Mouse (Mus musculus) v-Abl transformed pro-B cells (cell line): Measurements from ENCODE around the gene Alyref.

Experiments used
- in situ Hi-C, 2 experiments: fragments of 400-800 bp; cut with MboI; formaldehyde crosslinking; loops; one replicate each; pipeline ENCODE4 v1.15.1; 2025; ENCODE audit not compliant: unreplicated experiment in 2 of 2

The Alyref gene

DNA sequence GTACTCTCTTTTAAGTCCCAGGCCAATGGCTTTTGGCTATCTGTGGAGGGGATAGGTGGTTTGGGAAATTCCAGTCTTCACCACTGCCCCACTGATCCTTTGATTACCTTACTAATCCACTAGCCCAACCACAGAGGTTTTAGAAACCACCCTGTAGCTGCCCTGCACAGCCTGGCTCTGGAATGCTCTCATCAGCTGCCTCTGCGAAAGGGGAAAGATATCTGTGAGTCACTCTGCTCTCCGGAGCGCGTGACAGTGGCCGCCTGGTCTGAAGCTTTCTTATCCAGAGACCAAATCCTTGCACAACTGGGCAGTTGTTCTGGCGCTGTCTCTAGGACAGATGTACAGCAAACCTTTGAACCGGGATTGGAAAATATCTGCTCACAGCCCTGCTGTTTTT is 43.3 kb downstream of the Alyref start:
- in situ Hi-C loops = no loop called here

DNA sequence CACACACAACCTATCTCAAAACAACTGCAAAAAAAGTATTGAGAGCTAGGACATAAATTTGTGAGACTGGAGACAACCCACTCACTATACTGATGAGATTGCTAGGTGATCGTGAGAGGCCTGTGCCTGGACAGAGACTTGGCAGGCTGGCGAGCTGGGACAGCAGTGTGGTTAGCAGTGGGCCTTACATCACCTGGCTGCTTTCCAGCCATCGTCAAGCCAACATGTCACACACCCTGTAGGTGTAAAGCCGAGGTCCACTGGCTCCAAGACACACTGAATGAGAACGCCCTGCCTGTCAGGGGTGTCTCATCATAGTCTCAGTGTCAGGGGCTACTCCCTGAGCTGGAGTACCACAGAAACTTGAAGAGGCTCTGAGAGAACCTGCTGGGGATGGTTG is 45.4 kb downstream of the Alyref start:
- in situ Hi-C loops = no loop called here

DNA sequence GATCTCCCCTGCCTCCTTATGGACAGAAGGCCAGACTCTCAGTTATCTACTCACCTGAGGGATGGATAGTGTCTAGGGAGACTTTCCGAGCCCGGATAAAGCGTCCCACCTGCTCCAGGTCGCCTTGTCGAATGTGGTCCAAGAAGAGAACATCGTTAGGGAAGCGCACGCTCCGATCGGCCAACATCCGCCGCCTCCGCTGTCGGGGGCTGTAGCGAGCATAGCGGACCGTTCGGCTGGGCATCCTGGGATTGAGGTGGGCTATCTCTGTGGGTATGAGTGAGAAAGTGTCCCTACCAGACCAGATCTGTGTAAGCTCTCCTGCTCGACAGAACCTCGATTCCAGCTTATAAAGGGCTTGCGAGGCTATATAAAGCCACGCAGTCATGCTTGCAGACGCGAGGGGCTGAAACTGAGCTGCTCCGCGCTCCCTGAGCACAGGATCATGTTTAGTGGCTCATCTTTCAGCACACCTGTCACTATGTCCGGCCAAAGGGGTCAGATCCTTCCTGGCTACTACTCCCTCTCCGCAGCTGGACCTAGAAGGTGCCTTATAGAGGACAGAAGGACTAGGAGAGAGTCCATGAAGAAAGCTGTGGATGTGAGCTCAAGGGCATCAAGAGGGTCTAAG is 47.2 kb downstream of the Alyref start, which contains the start of gene Ppp1r27:
TSS of gene Ppp1r27 (minus strand) at position 323 of the 631 bp plus-strand sequence.
- in situ Hi-C loops = no loop called here

DNA sequence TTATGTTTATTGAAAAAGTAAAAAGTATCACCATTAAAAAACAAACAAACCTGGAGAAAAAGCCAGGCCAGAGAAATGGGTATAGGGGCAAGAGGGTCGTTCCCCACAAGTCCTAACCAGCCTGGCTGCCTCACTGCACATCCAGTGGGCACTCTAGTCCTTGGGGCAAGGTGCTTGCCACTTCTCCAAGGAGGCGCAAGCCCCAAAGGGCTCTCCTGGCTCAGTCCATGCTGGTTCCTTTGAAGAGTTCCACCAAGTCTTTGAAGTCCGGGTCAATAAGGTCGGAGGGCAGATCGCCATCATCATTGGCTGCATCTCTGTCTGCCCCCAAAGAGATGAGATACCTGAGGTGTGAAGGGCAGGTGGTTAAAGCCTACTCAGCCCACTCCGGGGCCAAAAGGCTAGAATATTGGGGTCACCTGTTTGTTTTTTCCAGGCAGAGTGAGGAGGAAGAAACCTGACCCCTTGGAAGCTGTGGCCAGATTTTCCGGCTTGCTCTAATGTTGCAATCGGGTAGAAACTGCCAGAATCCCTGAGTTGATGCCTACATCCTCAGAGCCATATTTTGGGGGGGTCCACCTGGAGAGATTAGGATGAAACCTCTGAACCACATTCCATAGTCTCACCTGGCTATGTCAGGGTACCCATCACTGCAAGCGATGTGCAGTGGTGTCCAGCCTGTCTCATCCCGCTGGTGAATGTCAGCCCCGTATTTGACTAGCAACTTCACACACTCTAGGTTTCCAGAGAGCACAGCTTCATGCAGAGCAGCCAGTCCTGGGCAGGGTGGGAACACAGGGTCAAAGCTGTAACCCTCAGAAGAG is 48.0 kb downstream of the Alyref start:
- in situ Hi-C loops = no loop called here

DNA sequence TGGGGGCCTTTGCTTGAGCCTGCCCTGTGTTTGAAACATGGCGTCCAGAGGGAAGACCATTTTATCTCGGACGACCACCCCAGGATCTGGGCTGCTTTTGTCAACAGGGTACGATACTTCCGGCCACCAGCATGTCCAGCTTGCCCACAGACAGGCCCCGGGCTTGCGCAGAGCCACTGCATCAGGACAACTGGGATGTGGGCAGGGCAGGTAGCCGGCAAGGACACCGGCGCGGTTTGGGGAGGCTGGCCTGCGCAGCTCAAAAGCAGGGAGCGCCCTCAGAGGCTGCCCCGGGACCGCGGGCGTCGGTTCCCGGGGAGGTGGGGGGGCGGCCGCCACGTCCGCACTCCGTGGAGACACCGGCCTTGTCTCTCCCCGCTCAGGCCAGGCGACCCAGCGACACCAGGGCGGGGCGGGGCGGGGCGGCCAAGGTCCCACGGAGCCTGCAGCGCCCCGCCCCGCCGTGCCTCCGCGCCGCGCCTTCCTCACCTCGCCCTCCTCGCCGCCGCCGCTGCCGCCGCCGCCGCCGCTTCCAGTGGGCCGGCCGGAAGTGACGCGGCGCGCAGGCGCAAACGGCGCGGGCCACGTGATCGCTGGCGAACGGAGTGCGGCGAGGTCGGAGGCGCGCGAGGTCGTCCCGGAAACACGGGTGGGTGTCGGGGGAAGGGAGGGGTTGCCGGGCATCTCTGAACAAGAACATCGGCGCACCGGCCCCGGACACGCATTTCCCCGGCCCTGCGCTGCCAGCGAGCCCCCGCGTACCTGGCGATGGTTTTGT is 48.8 kb downstream of the Alyref start, which contains the start of gene Mcrip1:
TSS of gene Mcrip1 (minus strand) at position 560 of the 778 bp plus-strand sequence.
- in situ Hi-C loops = no loop called here

DNA sequence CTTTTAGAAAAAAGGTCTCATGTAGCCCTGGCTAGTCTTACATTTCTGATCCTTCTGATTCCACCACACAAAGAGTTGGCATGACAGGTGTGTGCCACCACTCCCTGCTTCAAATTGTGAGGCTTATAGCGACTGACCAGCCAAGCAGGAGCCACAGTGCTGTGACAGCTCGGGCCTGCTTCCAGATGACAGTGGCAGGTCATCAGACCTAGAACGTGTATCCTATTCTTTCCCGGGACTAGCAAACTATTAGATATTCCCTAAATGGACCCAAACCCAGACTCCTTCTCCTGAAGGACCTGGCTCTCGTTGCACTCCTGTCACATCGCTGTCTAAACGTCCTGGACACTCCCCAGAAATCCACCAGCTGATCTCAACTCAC is 49.4 kb downstream of the Alyref start:
- in situ Hi-C loops = no loop called here

DNA sequence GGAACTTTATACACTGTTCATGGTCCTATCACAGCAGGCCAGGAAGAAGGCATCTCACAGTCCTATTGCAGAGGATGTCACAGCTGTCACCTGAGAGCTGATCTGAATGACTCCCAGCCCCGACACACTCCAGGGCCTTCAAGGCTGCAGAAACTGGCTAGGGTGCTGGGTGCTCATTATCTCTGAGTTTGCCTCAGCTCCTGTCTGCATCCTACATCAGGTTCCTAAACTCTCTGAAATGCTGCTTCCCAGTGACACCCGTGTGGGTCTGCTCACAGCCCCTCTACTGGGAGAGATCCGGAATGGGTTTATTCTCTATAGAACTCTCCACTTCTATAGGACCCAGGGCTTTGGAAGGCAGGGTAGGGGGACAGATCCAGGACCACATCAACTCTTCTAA is 50.0 kb downstream of the Alyref start:
- in situ Hi-C loops = no loop called here

DNA sequence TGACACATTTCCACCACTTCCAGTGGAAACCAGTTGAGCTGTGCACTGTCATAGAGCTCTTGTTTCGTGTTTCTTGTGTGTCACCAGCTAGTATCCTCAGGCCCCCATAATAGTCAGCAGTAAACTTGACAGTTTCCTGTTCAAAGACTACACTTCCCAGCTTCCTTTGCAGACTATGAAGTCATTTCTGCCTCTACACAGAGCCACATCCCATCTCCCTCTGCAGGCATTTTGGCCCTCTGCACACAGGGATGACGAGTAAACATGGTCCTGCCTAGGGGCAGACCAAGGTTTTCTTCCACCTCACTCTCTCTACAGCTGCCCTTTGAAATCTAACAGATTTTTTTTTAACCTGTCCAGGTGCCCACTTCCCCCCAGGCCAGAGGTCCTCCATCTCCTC is 50.7 kb downstream of the Alyref start:
- in situ Hi-C loops = no loop called here

DNA sequence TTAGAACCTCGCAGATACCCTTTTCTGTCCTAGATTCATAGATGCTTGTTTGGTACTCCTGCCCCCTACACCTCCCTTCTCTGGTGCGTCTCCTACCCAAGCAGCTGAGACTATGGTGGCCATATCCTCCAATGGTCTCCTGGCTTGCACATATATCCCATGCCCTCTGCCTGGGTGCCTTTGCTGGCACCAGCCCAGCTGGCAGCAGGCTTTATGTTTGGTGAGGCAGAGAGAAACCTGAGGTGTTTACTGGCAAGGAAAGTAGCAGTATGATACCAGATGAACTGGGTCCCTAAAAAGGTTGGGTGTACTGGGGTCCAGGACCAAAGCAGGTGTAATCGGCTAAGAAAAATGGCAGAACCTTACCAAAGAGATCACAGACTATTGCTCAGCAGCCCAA is 52.2 kb downstream of the Alyref start:
- in situ Hi-C loops = no loop called here

DNA sequence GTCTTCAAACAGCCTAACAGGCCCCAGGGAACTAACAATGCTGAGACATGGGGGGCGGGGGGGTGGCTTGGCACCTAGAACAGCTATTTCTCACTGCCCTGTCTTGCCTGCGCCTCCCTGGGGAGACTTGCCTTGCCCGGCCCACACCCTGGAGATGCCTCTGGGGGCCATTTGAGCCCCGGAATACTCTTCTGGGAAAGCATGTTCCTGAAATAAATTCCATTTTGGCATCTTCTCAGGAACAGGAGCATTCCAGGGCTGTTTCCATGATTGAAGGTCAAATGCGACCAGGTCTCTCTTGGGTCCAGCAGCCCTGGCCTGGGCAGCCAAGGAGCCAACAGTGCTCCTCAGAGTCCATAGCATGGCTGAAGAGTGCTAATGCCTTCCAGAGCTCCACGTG is 55.8 kb downstream of the Alyref start:
- in situ Hi-C loops = no loop called here
